Mouse (Mus musculus): ENCODE measurements around the gene Haao. TPM values are rescaled to one million over a fixed set of nuclear protein-coding genes. Genes with fewer than 3 reads are reported as not detected.

The Haao gene
- polyA plus RNA-seq, 1 experiment from 2014 or later: 1.4 TPM

DNA sequence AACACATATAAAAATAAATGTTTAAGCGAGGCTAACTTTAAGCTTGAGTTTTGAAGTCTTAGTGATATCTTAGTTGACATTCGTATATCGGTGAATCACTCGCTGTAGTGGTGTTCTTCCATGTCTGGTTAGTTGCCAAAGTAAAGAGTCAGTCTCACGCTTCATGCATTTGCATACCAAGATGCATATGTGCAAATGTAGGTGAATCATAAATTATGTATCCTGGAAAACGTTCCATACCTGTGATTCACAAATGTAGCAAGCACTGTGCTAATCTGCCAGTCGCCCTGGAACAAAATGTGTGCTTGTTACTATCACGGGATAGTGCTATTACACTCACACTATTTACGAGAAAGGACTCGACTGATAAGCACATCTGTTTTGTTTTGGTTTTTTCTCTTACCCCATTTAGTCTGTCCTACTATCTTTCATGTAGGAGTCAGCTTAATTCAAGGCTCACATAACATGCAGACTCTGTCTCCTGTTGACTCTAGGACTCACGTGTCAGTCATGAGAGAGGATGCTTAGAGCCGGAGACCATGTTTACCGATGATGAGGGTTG lies 37.3 kb upstream of the Haao start:
- Histone ChIP-seq H3K4me2 (no peak overlapping the region), H3K9me3 (no peaks in the 10 kb centered on the region), H3K4me1 (peaks cover 31% of the 10 kb centered on the region), H3K27me3 (no peaks in the 10 kb centered on the region), H3K4me3 (no peak overlapping the region), H3K36me3 (no peaks in the 10 kb centered on the region), H3K27ac (0 out of 2 replicates have a peak overlapping the region, but pooled peaks have one; percentile 28), H3K9ac (no peak overlapping the region)
- 72% methylated on average over 13 of the region's 13 CpGs for WGBS
- ATAC-seq (ENCODE audit: insufficient number of reproducible peaks, low FRiP score, low TSS enrichment, low read depth): no peak

DNA sequence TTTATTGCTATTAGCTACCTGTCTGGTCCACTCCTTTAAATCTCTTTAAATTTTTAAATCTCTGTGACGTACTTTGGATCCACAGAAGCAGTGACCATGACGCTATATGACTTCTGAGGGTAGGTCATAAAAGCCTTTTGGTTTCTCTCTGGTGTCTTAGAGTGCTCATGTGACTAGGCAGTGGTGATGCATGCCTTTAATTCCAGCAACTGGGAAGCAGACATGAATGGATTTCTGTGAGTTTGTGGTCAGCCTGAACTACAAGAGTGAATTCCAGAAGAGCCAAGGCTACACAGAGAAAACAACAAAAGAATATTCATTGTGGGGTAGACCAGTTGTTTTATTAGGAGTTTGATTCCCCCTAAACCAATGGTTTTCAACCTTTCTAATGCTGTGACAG lies 35.0 kb upstream of the Haao start:
- H3K9me3 ChIP-seq: no peaks in the 10 kb centered on the region
- WGBS: 67% methylated on average over 2 of the region's 2 CpGs
- H3K27me3 ChIP-seq: no peaks in the 10 kb centered on the region
- H3K4me3 ChIP-seq: no peak overlapping the region
- H3K36me3 ChIP-seq: no peaks in the 10 kb centered on the region
- ATAC-seq (ENCODE audit: insufficient number of reproducible peaks, low FRiP score, low TSS enrichment, low read depth): no peak
- H3K27ac ChIP-seq: no peak overlapping the region
- peaks cover 16% of the 10 kb centered on the region for H3K4me1 ChIP-seq
- no peak overlapping the region for H3K4me2 ChIP-seq
- no peak overlapping the region for H3K9ac ChIP-seq

DNA sequence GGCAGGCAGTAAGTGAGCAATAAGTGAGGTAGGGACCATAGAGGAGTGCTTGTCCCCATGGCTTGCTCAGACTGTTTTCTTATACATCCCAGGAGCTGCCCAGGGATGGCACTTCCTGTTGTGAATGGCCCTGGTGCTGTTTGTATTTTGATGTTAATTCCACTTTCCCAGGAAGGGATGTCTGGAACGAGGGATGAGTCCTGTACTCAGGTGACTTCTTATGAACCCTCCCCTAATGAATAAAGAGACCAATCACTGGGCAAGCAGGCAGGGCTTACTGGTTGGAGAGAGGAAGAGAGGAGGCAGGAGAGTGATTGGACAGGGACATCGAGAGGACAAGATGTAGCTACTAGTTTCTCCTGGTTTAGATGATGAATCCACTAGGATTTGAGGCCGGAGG lies 33.3 kb upstream of the Haao start:
- no peak for ATAC-seq (ENCODE audit: insufficient number of reproducible peaks, low FRiP score, low TSS enrichment, low read depth)
- WGBS: 86% methylated on average over 3 of the region's 3 CpGs
- H3K27ac ChIP-seq: no peak overlapping the region

DNA sequence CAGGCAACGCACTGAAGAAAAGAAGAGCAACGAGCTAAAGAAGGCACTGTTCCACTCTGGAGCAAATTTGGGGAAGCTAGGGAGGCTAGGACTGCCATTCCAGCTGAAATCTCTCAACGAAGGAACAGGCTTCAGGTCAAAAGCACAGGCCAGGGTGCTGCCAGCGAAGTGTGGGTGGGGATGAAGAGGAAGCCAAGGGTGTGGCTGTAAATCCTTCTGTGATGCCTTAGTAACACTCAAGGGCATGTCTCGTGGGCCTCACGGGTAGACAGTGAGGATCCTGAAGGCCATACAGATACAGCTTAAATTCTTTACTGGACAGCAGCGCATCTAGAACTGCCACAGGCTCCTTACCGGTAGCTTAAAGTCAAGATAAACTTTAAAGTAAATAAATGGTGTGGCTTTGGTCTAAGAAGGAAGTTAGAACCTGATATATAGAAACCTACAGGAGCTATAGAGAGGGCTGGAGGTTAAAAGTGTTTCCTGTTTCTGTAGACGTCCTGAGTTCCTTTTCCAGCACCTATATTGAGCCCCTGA lies 32.5 kb upstream of the Haao start:
- no peak overlapping the region for H3K9ac ChIP-seq
- WGBS: 78% methylated on average over 9 of the region's 9 CpGs
- no peak overlapping the region for H3K4me2 ChIP-seq
- H3K9me3 ChIP-seq: no peaks in the 10 kb centered on the region
- ATAC-seq (ENCODE audit: insufficient number of reproducible peaks, low FRiP score, low TSS enrichment, low read depth): no peak
- no peaks in the 10 kb centered on the region for H3K27me3 ChIP-seq
- H3K36me3 ChIP-seq: no peaks in the 10 kb centered on the region
- no peaks in the 10 kb centered on the region; the same call in 1 of the 2 replicates for H3K4me1 ChIP-seq
- no peak overlapping the region for H3K4me3 ChIP-seq
- no peak overlapping the region for H3K27ac ChIP-seq

More for the DNA sequence above, 33.3 kb upstream of the Haao start:
- H3K27me3 ChIP-seq: no peaks in the 10 kb centered on the region
- H3K36me3 ChIP-seq: no peaks in the 10 kb centered on the region
- no peak overlapping the region for H3K9ac ChIP-seq
- H3K4me2 ChIP-seq: no peak overlapping the region
- H3K9me3 ChIP-seq: no peaks in the 10 kb centered on the region
- no peak overlapping the region for H3K4me3 ChIP-seq
- H3K4me1 ChIP-seq: peaks cover 3% of the 10 kb centered on the region; the same call in 1 of the 2 replicates

DNA sequence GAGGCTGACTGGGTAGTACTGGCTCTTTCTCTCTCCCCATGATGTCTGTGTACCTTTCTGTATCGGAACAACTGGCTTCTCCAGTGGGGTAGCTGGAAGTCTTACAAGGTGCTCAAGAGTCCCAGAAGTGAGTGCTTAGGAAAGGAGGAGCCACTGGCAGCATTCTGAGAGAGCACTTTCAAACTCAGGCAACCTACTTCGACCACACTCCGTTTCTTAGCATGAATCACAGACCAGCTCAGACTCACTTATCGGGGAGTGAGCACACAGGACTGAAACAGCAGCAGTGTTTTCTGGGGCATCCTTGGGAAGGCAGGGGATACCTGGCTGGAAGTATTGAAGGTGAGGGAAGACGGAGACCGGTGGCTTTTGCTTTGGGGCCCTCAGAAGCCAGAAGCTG lies 31.9 kb upstream of the Haao start:
- no peak overlapping the region for H3K4me2 ChIP-seq
- no peak for ATAC-seq (ENCODE audit: insufficient number of reproducible peaks, low FRiP score, low TSS enrichment, low read depth)
- no peak overlapping the region for H3K27ac ChIP-seq
- H3K9ac ChIP-seq: no peak overlapping the region
- 94% methylated on average over 6 of the region's 6 CpGs for WGBS
- H3K9me3 ChIP-seq: no peaks in the 10 kb centered on the region
- no peaks in the 10 kb centered on the region for H3K36me3 ChIP-seq
- H3K4me3 ChIP-seq: no peak overlapping the region
- H3K4me1 ChIP-seq: no peaks in the 10 kb centered on the region
- no peaks in the 10 kb centered on the region for H3K27me3 ChIP-seq

DNA sequence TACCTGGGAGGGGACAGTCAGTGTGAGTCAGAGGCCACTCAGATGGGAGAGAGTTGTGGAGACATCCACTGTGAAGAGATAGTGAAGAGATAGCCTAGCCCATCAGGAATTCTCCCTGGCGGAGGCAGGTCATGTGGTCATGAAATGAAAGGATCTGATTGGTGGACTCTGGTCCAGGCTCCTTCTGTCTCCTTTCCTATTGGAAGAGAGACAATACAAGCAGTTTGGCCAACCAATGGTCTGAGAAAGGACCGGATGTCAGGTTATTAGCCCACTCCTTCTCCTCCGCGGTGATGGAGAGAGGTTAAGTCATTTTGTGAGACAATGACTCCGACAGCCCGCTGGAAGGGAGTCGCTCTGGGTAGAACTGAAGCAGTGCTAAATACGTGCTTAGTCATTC lies 26.8 kb upstream of the Haao start:
- no peaks in the 10 kb centered on the region for H3K36me3 ChIP-seq
- peaks cover 12% of the 10 kb centered on the region for H3K4me1 ChIP-seq
- H3K4me3 ChIP-seq: no peak overlapping the region
- H3K27ac ChIP-seq: peak overlapping the region; percentile 24; the same call in 1 of the 2 replicates
- no peak for ATAC-seq (ENCODE audit: insufficient number of reproducible peaks, low FRiP score, low TSS enrichment, low read depth)
- no peak overlapping the region for H3K9ac ChIP-seq
- no peaks in the 10 kb centered on the region for H3K9me3 ChIP-seq
- no peaks in the 10 kb centered on the region for H3K27me3 ChIP-seq
- WGBS: 74% methylated on average over 8 of the region's 8 CpGs
- H3K4me2 ChIP-seq: no peak overlapping the region

DNA sequence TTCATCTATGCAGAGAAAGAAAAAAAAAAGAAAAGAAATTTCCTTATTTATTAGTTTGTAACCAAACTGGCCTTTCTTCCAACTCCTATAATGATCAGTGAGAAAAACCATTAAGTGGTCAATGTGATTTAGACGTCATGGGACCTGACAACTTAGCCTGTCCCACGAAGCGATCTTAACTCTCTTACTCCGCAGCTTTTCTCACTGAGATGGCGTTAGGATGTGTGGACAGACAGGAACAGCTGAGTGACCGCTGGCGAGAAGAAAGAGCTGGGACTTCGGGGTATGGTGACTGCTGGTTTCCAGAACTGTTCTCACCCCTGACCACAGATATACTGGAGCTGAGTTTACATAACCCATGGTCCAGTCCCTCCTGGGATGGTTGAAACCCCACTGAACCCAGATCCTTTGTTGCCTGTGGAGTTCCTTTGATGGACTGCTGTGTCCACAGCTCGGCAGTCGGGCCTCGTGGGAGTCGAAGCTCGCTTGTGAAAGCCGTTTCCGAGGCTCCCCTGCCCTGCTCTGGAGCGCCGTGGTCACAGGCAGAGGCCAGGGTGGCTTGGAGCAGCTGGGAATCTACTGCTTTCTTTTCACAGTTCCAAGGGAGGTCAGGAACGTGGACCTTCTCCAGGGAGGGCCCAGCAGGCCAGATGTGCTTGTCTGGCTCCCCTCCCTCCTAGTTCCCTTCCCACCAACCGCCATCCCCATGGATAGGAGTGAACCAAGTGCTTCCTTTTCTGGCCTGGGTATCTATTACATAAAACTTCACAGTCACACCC lies 25.8 kb upstream of the Haao start:
- Histone ChIP-seq H3K36me3 (no peaks in the 10 kb centered on the region), H3K27me3 (no peaks in the 10 kb centered on the region), H3K4me2 (no peak overlapping the region), H3K4me3 (no peak overlapping the region), H3K27ac (peak overlapping the region; percentile 51), H3K9me3 (no peaks in the 10 kb centered on the region), H3K4me1 (peaks cover 12% of the 10 kb centered on the region), H3K9ac (no peak overlapping the region)
- ATAC-seq (ENCODE audit: insufficient number of reproducible peaks, low FRiP score, low TSS enrichment, low read depth): 0 out of 2 replicates have a peak, but pooled peaks have one; percentile 16
- WGBS: 52% methylated on average over 19 of the region's 19 CpGs

DNA sequence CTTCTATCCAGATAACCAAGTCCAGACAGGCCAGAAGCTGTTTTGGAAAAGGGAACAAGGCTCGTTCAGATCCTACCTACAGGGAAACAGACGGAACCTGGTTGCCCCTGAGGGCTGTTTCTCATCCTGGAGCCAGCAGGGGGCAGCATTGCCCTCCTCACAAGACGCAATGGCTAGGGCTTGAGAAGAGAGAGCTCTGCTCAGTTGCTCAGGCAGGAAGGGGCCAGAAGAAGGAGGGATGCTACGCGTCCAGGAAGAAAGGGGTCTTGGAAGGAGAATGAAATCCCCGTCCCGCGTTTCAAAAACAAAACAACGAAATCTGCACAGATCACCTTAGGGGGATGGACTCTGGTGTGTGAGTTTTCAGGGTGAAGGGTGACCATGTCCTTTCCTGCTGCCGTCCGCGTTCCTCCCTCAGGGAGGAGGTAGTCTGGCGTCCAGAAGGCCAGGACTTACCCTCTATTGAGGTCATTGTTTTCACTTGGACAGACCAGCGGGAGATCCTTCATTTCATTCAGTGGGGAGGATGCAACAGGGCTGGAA lies 25.1 kb upstream of the Haao start:
- Histone ChIP-seq H3K4me1 (peaks cover 12% of the 10 kb centered on the region), H3K27me3 (no peaks in the 10 kb centered on the region), H3K36me3 (no peaks in the 10 kb centered on the region), H3K4me2 (peak overlapping the region; percentile 41), H3K9me3 (no peaks in the 10 kb centered on the region), H3K27ac (peak overlapping the region; percentile 57), H3K9ac (no peak overlapping the region), H3K4me3 (peak overlapping the region; percentile 19)
- WGBS: 17% methylated on average over 14 of the region's 14 CpGs
- peak; percentile 63; the same call in 1 of the 2 replicates for ATAC-seq (ENCODE audit: insufficient number of reproducible peaks, low FRiP score, low TSS enrichment, low read depth)

DNA sequence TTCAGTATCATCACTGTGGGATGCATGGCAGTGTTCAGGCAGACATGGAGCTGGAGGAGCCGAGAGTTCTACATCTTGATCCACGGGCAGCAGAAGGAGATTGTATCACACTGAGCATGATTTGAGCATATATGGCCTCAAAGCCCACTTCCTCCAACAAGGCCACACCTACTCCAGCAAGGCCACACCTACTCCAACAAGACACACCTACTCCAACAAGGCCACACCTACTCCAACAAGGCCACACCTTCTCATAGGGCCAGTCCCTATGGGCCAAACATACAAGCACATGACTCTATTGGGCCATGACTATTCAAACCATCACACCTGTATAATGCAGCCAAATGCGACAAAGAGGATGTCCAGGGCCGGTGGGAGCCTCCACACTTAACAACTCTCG lies 23.6 kb upstream of the Haao start:
- no peaks in the 10 kb centered on the region for H3K27me3 ChIP-seq
- H3K4me1 ChIP-seq: peaks cover 12% of the 10 kb centered on the region
- no peak overlapping the region for H3K4me3 ChIP-seq
- no peak overlapping the region for H3K4me2 ChIP-seq
- 84% methylated on average over 5 of the region's 5 CpGs for WGBS
- no peak overlapping the region for H3K27ac ChIP-seq
- no peaks in the 10 kb centered on the region for H3K9me3 ChIP-seq
- no peaks in the 10 kb centered on the region for H3K36me3 ChIP-seq
- ATAC-seq (ENCODE audit: insufficient number of reproducible peaks, low FRiP score, low TSS enrichment, low read depth): no peak
- H3K9ac ChIP-seq: no peak overlapping the region

DNA sequence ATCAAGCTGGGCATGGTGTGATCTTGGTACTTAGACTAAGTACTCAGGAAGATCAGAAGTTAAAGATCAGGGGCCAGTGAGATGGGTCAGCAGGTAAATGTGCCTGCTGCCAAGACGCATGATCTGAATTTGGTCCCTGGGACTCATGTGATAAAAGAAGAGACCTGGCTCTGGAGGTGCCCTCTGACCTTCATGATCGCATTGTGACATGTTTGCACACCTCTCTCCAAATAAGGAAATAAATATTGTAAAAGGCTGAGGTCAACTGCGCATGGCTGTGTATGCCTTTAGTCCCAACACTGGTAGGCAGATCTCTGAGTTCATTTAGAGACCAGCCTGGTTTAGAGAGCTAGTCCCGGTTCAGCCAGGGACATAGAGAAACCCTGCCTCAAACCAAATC lies 22.6 kb upstream of the Haao start:
- Histone ChIP-seq H3K9ac (no peak overlapping the region), H3K4me1 (peaks cover 12% of the 10 kb centered on the region), H3K9me3 (no peaks in the 10 kb centered on the region), H3K27ac (no peak overlapping the region), H3K4me2 (no peak overlapping the region), H3K27me3 (no peaks in the 10 kb centered on the region), H3K36me3 (no peaks in the 10 kb centered on the region), H3K4me3 (no peak overlapping the region)
- WGBS: 94% methylated on average over 4 of the region's 4 CpGs
- no peak for ATAC-seq (ENCODE audit: insufficient number of reproducible peaks, low FRiP score, low TSS enrichment, low read depth)

DNA sequence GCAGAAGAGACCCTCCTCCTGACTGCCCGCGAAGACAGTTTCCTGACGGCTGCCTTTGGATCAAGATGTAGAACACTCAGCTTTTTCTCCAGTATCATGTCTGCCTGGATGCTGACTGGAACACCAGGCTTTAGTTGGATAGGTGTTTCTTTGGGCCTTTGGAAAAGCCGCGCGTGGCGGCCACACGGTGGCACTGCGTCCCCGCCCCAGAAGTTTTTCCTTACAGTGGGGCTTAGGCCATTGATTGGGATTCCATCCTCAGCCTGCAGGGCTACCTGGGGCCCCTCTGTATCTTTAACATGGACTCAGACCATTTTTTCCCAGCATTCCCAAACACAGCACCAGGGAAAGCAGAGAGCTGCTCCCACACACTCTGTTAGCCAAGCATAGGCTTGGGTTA lies 18.8 kb upstream of the Haao start:
- no peaks in the 10 kb centered on the region for H3K36me3 ChIP-seq
- H3K27me3 ChIP-seq: no peaks in the 10 kb centered on the region
- H3K27ac ChIP-seq: no peak overlapping the region
- no peak overlapping the region for H3K4me3 ChIP-seq
- no peak for ATAC-seq (ENCODE audit: insufficient number of reproducible peaks, low FRiP score, low TSS enrichment, low read depth)
- H3K9me3 ChIP-seq: no peaks in the 10 kb centered on the region
- no peak overlapping the region for H3K4me2 ChIP-seq
- no peak overlapping the region for H3K9ac ChIP-seq
- peaks cover 6% of the 10 kb centered on the region for H3K4me1 ChIP-seq
- WGBS: 15% methylated on average over 10 of the region's 10 CpGs

DNA sequence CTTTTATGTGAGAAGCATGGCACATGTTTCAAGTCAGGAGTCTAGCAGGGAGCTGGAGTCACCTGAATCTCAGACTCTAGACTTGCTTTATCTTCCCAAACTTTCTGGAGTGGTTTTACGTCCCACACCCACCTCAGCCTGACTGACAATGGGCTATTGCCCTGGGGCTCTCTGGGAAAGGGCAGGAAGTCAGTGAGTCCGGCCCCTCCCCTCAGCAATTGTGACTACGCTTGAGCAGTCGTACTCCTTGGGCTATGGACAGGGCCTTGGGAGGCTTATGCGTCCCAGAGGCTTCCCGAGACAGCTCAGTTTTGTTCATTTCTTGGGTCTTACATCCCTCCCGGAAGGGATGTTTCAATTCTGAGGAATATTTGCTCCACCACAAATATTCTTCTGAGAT lies 17.6 kb upstream of the Haao start:
- H3K27ac ChIP-seq: no peak overlapping the region
- no peaks in the 10 kb centered on the region for H3K27me3 ChIP-seq
- peaks cover 6% of the 10 kb centered on the region for H3K4me1 ChIP-seq
- H3K4me2 ChIP-seq: no peak overlapping the region
- H3K36me3 ChIP-seq: no peaks in the 10 kb centered on the region
- no peak overlapping the region for H3K4me3 ChIP-seq
- H3K9ac ChIP-seq: no peak overlapping the region
- WGBS: 68% methylated on average over 7 of the region's 7 CpGs
- H3K9me3 ChIP-seq: no peaks in the 10 kb centered on the region
- ATAC-seq (ENCODE audit: insufficient number of reproducible peaks, low FRiP score, low TSS enrichment, low read depth): no peak

Data from limb, embryonic 15.5 days (tissue).